Mouse (Mus musculus) cortical plate, adult 2 months (tissue): ENCODE data around the gene Pamr1.

ENCODE experiments used
- CTCF ChIP-seq: fragments of 200-500 bp; IDR thresholded peaks from 2 replicates; pipeline ENCODE4 v1.5.1; 2011; ENCODE audit warnings: mild to moderate bottlenecking, control low read depth, low read length; ENCODE audit not compliant: insufficient read depth; ENCODE audit errors: extremely low read depth
- POLR2A ChIP-seq: fragments of 200-500 bp; IDR thresholded peaks from 2 replicates; pipeline ENCODE4 v1.6.1; 2011; ENCODE audit warnings: mild to moderate bottlenecking, low read length, control low read depth; ENCODE audit not compliant: insufficient read depth; ENCODE audit errors: extremely low read depth

- TF ChIP-seq CTCF (no peak), POLR2A (no peak)
These were observed 84.2 kb downstream of the Pamr1 start for GRCm38 (mm10) chr2:102634010-102634409.
